Mouse (Mus musculus): ENCODE data around the gene Akap11. TPM values are rescaled to one million over a fixed set of nuclear protein-coding genes. Genes with fewer than 3 reads are reported as not detected.

Gene Akap11
- polyA plus RNA-seq, 2 experiments: 5.4 to 8.2 TPM

GRCm38 (mm10) chr14:78474058-78474457 is 62.5 kb downstream of the Akap11 start:
- 74% methylated on average over 3 of the region's 3 CpGs for WGBS (ENCODE audit: insufficient replicate concordance)

DNA sequence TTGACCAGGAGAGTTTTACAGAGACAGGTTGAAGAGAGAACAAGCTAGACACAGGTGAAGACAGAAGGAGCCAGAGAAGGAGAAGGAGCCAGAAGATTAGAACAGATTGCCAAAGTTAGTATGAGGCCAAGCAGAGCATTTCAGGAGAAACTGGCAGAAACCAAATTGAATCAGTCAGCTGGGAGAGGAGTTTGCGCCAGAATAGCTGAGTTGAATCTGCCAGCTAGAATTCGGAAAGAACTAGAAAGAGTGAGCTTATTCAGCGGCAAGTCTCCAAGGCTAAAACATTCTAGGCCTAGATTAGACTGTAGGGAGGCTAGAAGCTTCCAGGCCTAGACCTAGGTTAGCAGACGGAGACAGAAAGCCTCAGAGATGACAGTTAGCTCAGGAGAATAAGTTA is 65.9 kb downstream of the Akap11 start:
- Histone ChIP-seq H3K36me3 (replicated peaks; ENCODE audit: control insufficient read depth, insufficient read depth, low read depth) (no peaks in the 10 kb centered on the region), H3K4me2 (ENCODE audit: low read depth) (no peak overlapping the region), H3K4me3 (ENCODE audit: insufficient read depth in 1 of 2, low read depth in 2 of 2, low read length in 2 of 2) (no peak overlapping the region), H3K27ac (no peak overlapping the region), H3K27me3 (ENCODE audit: control insufficient read depth, insufficient read depth, low read length) (no peaks in the 10 kb centered on the region), H3K4me1 (replicated peaks; ENCODE audit: control insufficient read depth in 2 of 2, insufficient read depth in 2 of 2, low read length in 1 of 2) (no peaks in the 10 kb centered on the region), H3K9me3 (ENCODE audit: control insufficient read depth, low read length) (no peaks in the 10 kb centered on the region), H3K9ac (replicated peaks) (no peak overlapping the region)
- WGBS (ENCODE audit: insufficient replicate concordance): 77% methylated on average over 4 of the region's 4 CpGs
- ATAC-seq (ENCODE audit: insufficient read depth) (no peak), DNase-seq (ENCODE audit: low read depth in 3 of 3, low spot score in 3 of 3) (no peak)
- TF ChIP-seq EP300 (IDR thresholded peaks at IDR 0.05; ENCODE audit: low read depth) (no peak), CTCF (IDR thresholded peaks at IDR 0.05; ENCODE audit: low read depth) (no peak)

More at GRCm38 (mm10) chr14:78474058-78474457, 62.5 kb downstream of the Akap11 start:
- H3K9ac ChIP-seq (replicated peaks): no peak overlapping the region
- H3K36me3 ChIP-seq (replicated peaks; ENCODE audit: control insufficient read depth, insufficient read depth, low read depth): no peaks in the 10 kb centered on the region
- no peaks in the 10 kb centered on the region for H3K9me3 ChIP-seq (ENCODE audit: control insufficient read depth, low read length)
- H3K4me1 ChIP-seq (replicated peaks; ENCODE audit: control insufficient read depth in 2 of 2, insufficient read depth in 2 of 2, low read length in 1 of 2): no peaks in the 10 kb centered on the region
- H3K27ac ChIP-seq: no peak overlapping the region
- H3K4me2 ChIP-seq (ENCODE audit: low read depth): no peak overlapping the region
- TF ChIP-seq CTCF (IDR thresholded peaks at IDR 0.05; ENCODE audit: low read depth) (no peak), EP300 (IDR thresholded peaks at IDR 0.05; ENCODE audit: low read depth) (no peak)
- no peaks in the 10 kb centered on the region for H3K27me3 ChIP-seq (ENCODE audit: control insufficient read depth, insufficient read depth, low read length)
- no peak for ATAC-seq (ENCODE audit: insufficient read depth)
- no peak for DNase-seq (ENCODE audit: low read depth in 3 of 3, low spot score in 3 of 3)
- H3K4me3 ChIP-seq (ENCODE audit: insufficient read depth in 1 of 2, low read depth in 2 of 2, low read length in 2 of 2): no peak overlapping the region

DNA sequence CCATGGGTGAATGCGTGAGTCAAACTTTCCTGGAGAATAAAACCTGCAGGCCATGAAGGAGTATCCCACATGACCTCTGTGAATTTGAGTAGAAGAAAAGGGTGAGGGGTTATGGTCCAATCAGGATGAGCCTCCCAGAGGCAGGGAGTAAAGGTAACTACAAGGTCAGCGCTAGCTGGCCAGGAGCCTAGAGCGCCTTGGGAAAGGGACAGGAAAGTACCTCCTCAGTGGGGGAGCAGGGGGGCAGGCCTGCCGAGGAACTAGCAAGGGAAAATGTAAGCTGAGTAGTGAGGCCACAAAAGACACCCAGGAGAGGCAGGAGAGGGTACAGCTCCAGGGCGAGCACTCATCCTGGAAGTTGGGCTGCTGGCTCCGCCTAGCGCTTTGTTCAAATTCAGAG is 67.6 kb downstream of the Akap11 start:
- Histone ChIP-seq H3K4me2 (ENCODE audit: low read depth) (no peak overlapping the region), H3K9me3 (ENCODE audit: control insufficient read depth, low read length) (no peaks in the 10 kb centered on the region), H3K27me3 (ENCODE audit: control insufficient read depth, insufficient read depth, low read length) (no peaks in the 10 kb centered on the region), H3K27ac (no peak overlapping the region), H3K4me1 (replicated peaks; ENCODE audit: control insufficient read depth in 2 of 2, insufficient read depth in 2 of 2, low read length in 1 of 2) (no peaks in the 10 kb centered on the region), H3K4me3 (ENCODE audit: insufficient read depth in 1 of 2, low read depth in 2 of 2, low read length in 2 of 2) (no peak overlapping the region), H3K36me3 (replicated peaks; ENCODE audit: control insufficient read depth, insufficient read depth, low read depth) (no peaks in the 10 kb centered on the region), H3K9ac (replicated peaks) (no peak overlapping the region)
- ATAC-seq (ENCODE audit: insufficient read depth) (no peak), DNase-seq (ENCODE audit: low read depth in 3 of 3, low spot score in 3 of 3) (no peak)
- TF ChIP-seq EP300 (IDR thresholded peaks at IDR 0.05; ENCODE audit: low read depth): no peak
- no peak for TF ChIP-seq CTCF (IDR thresholded peaks at IDR 0.05; ENCODE audit: low read depth)
- 68% methylated on average over 7 of the region's 7 CpGs for WGBS (ENCODE audit: insufficient replicate concordance)

DNA sequence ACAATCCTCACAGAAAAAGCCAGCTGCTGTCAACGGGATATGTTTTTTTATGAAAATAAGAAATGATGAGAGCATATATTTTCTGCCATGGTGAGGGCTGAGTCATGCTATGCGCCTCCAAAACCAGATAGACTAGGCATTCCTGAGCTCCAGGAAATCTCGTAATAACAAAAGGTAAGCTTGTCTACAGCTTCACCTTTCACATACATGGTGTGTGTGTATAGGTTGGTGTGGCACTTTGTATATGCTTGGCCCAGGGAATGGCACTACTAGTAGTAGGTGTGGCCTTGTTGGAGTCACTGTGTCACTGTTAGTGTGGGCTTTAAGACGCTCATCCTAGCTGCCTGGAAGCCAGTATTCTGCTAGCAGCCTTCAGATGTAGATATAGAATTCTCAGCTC is 68.6 kb downstream of the Akap11 start:
- Histone ChIP-seq H3K36me3 (replicated peaks; ENCODE audit: control insufficient read depth, insufficient read depth, low read depth) (no peaks in the 10 kb centered on the region), H3K4me1 (replicated peaks; ENCODE audit: control insufficient read depth in 2 of 2, insufficient read depth in 2 of 2, low read length in 1 of 2) (no peaks in the 10 kb centered on the region), H3K4me2 (ENCODE audit: low read depth) (no peak overlapping the region), H3K9ac (replicated peaks) (no peak overlapping the region), H3K4me3 (ENCODE audit: insufficient read depth in 1 of 2, low read depth in 2 of 2, low read length in 2 of 2) (no peak overlapping the region), H3K9me3 (ENCODE audit: control insufficient read depth, low read length) (no peaks in the 10 kb centered on the region), H3K27ac (no peak overlapping the region), H3K27me3 (ENCODE audit: control insufficient read depth, insufficient read depth, low read length) (no peaks in the 10 kb centered on the region)
- no peak for DNase-seq (ENCODE audit: low read depth in 3 of 3, low spot score in 3 of 3)
- TF ChIP-seq CTCF (IDR thresholded peaks at IDR 0.05; ENCODE audit: low read depth): no peak
- TF ChIP-seq EP300 (IDR thresholded peaks at IDR 0.05; ENCODE audit: low read depth): no peak
- no peak for ATAC-seq (ENCODE audit: insufficient read depth)
- WGBS (ENCODE audit: insufficient replicate concordance): 61% methylated on average over 4 of the region's 4 CpGs

DNA sequence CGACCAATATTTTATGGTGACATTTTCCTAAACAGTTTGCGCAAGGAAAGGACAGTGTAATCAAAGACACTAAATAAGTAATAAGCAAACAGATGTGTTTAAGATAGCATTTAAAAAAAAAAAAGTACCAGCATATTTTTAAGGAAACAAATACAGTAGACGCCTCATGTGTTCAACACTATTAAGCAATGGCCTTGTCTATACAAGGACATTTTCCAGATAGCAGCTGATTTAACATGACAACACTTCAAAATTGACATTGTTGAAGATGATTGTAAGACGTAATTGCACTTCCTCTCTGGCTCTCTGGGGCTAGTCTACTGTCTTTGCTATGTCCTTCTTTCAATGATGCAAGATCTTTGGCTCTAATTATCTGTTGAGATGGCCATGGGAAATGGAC is 72.3 kb downstream of the Akap11 start:
- no peak for TF ChIP-seq CTCF (IDR thresholded peaks at IDR 0.05; ENCODE audit: low read depth)
- TF ChIP-seq EP300 (IDR thresholded peaks at IDR 0.05; ENCODE audit: low read depth): no peak
- Histone ChIP-seq H3K9me3 (ENCODE audit: control insufficient read depth, low read length) (no peaks in the 10 kb centered on the region), H3K4me3 (ENCODE audit: insufficient read depth in 1 of 2, low read depth in 2 of 2, low read length in 2 of 2) (no peak overlapping the region), H3K27ac (no peak overlapping the region), H3K9ac (replicated peaks) (no peak overlapping the region), H3K4me1 (replicated peaks; ENCODE audit: control insufficient read depth in 2 of 2, insufficient read depth in 2 of 2, low read length in 1 of 2) (no peaks in the 10 kb centered on the region), H3K4me2 (ENCODE audit: low read depth) (no peak overlapping the region), H3K27me3 (ENCODE audit: control insufficient read depth, insufficient read depth, low read length) (no peaks in the 10 kb centered on the region), H3K36me3 (replicated peaks; ENCODE audit: control insufficient read depth, insufficient read depth, low read depth) (no peaks in the 10 kb centered on the region)
- DNase-seq (ENCODE audit: low read depth in 3 of 3, low spot score in 3 of 3): no peak
- no peak for ATAC-seq (ENCODE audit: insufficient read depth)
- WGBS (ENCODE audit: insufficient replicate concordance): 52% methylated on average over 4 of the region's 4 CpGs

Measured in liver, embryonic 14.5 days (tissue).